Mouse (Mus musculus) left cerebral cortex, adult 2 months (tissue): ENCODE results near the gene Vps16. TPM values are rescaled to one million over a fixed set of nuclear protein-coding genes. Genes with fewer than 3 reads are reported as not detected.

Experiments
- DNase-seq, 2 experiments: peaks; one replicate each; pipeline ENCODE4 v3.0.0; 2021 to 2022; ENCODE audit warnings: low spot score in 2 of 2, mixed read lengths in 1 of 2; ENCODE audit errors: extremely low spot score in 1 of 2
- H3K27ac ChIP-seq: fragments of 200-600 bp; 2 replicates; pipeline ENCODE4 v1.8.1; 2022
- H3K4me3 ChIP-seq: fragments of 200-600 bp; 2 replicates; pipeline ENCODE4 v1.8.1; 2022
- CTCF ChIP-seq: fragments of 200-600 bp; IDR thresholded peaks from 2 replicates; pipeline ENCODE4 v1.8.1; 2022; ENCODE audit warnings: antibody characterized with exemption, mild to moderate bottlenecking, moderate library complexity
- intact Hi-C: fragments of 180-260 bp; cut with DNase I; formaldehyde crosslinking; loops from one replicate; pipeline ENCODE4 v1.15.1; 2025
- total RNA-seq, 2 experiments: library from RNA; stranded (reverse); gene quantifications; 2 replicates each; pipeline ENCODE4 v1.2.3; 2021

Vps16 gene
- total RNA-seq, 2 experiments from 2014 or later, result 78.3 to 99.1 TPM

- Histone ChIP-seq H3K4me3 (no peak overlapping the region), H3K27ac (no peak overlapping the region)
- TF ChIP-seq CTCF, result no peak
- no peak for DNase-seq
- intact Hi-C loops, result no loop called here
These were observed 52.6 kb downstream of the Vps16 start for GRCm38 (mm10) chr2:130476666-130477297.

DNA sequence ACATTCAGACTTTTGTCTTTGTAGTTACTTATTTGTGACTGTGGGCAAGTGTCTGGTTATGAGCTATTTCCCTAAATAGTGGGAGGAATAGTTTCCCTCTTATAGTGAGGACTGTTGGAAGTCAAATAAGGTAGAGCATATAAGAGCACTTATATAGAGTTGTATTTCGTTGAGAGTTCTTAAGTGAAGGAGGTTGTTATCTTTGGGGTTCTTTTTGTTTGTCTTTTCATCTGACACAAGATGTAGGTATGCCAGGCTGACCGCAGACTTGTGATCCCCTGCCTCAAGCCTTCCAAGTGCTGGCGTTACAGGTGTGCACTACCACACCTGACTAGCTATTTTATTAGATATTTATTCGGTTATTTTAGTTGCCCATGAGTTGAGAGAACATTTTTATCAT, 58.0 kb downstream of the Vps16 start:
- intact Hi-C loops, result no loop called here
- DNase-seq, result no peak
- H3K27ac ChIP-seq, result no peak overlapping the region
- H3K4me3 ChIP-seq, result no peak overlapping the region
- no peak for TF ChIP-seq CTCF

GRCm38 (mm10) chr2:130482700-130483099, 58.6 kb downstream of the Vps16 start:
- H3K4me3 ChIP-seq, result no peak overlapping the region
- no peak for DNase-seq
- no peak for TF ChIP-seq CTCF
- no peak overlapping the region for H3K27ac ChIP-seq
- intact Hi-C loops, result no loop called here

GRCm38 (mm10) chr2:130484206-130484605, 60.1 kb downstream of the Vps16 start:
- Histone ChIP-seq H3K4me3 (no peak overlapping the region), H3K27ac (no peak overlapping the region)
- intact Hi-C loops, result no loop called here
- no peak for TF ChIP-seq CTCF
- no peak for DNase-seq

DNA sequence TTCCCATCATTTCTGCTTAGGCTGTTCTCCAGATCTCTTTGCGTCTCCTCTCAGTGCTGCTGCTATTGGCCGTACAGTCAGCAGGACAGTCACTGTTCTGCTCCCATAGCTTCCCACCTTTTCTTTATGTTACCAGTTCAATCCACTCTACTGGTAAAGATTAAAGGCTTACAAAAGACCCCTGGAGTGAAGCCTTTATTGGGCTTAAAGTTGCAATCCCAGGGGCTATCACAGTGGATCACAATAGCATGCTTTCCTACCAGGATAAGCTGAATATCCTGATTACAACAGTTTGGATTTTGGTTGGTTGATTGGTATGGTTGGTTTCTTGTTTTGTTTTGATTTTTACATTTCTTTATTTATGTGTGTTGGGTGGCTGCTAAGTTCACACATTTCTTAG, 63.9 kb downstream of the Vps16 start:
- intact Hi-C loops, result no loop called here
- no peak overlapping the region for H3K27ac ChIP-seq
- H3K4me3 ChIP-seq, result no peak overlapping the region
- no peak for DNase-seq
- TF ChIP-seq CTCF, result no peak

DNA sequence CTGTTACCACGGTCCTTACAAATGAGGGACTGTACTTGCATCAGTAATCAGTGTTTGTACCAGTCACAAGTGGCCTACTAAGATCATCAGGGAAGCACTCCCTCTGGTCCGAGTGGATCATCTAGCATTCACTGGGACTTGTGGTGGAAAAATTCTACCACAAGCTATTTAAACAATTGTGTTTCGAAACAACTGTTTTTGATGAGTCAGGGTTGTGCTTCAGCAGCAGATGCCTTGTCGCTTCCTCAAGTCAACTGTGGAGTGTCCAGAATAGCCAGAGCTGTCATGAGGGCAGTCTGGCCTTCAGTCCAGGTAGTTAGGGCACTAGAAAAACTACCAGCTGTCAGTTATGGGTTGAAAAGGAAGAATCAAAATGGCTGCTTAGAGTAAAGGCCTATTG, 64.5 kb downstream of the Vps16 start:
- no peak overlapping the region for H3K27ac ChIP-seq
- intact Hi-C loops, result no loop called here
- TF ChIP-seq CTCF, result no peak
- no peak overlapping the region for H3K4me3 ChIP-seq
- DNase-seq, result no peak

DNA sequence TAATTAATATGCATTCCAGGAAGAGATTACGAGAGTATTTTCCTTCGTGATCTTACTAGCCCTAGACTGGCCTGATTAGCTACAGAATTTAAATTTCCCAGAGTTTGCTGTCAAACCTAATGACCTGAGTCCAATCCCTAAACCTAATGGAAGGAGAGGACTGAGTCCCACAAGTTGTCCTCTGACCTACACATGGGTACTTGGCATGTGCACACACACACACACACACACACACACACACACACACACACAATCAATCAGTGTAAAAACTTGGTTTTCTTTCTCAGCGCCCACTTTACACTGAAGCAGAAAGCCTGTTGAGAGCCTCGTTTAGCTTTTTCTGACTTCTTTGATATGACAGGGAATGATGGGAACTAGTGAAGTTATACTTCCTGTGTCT, 67.0 kb downstream of the Vps16 start:
- no peak overlapping the region for H3K4me3 ChIP-seq
- intact Hi-C loops, result loop anchor here (2.0 kb wide), 1 partner anchor 40 kb away; the partner anchor contains the start of gene Ptpra
- no peak for DNase-seq

GRCm38 (mm10) chr2:130491587-130491986, 67.4 kb downstream of the Vps16 start:
- peak overlapping the region; percentile 81 for H3K27ac ChIP-seq
- DNase-seq, result peak; percentile 39 to 55
- intact Hi-C loops, result loop anchor here (2.0 kb wide), 1 partner anchor 41 kb away; the partner anchor contains the start of gene Ptpra

More for the DNA sequence above, 67.0 kb downstream of the Vps16 start:
- peak overlapping the region; percentile 81 for H3K27ac ChIP-seq
- TF ChIP-seq CTCF, result no peak

More at GRCm38 (mm10) chr2:130491587-130491986, 67.4 kb downstream of the Vps16 start:
- H3K4me3 ChIP-seq, result no peak overlapping the region
- TF ChIP-seq CTCF, result peak; percentile 23

Other genes with a start within 250 kb of the Vps16 start
- 100 to 1,000 TPM; 101 to 112 TPM for gene Snrpb, start 244.9 kb upstream of the Vps16 start, total RNA-seq
- not detected for gene Tmc2, start 229.1 kb upstream of the Vps16 start, total RNA-seq
- gene Nop56, start 149.9 kb upstream of the Vps16 start, total RNA-seq, result 100 to 1,000 TPM; 140 to 144 TPM
- 100 to 1,000 TPM; 285 to 286 TPM for gene Idh3b, start 139.8 kb upstream of the Vps16 start, total RNA-seq
- 1 to 10 TPM; 9.7 to 9.8 TPM for gene Ebf4, start 129.2 kb upstream of the Vps16 start, total RNA-seq
- 1 to 10 TPM; 5.5 to 6.4 TPM for gene Cpxm1, start 26.8 kb upstream of the Vps16 start, total RNA-seq
- gene Gm28372, start 19.1 kb upstream of the Vps16 start, total RNA-seq, result not detected
- not detected for gene 1700020A23Rik, start 19.1 kb upstream of the Vps16 start, total RNA-seq
- gene Tmem239, start 17.9 kb upstream of the Vps16 start, total RNA-seq, result not detected
- 10 to 100 TPM; 23.1 to 27.9 TPM for gene Pced1a, start 362 bp downstream of the Vps16 start, total RNA-seq
- gene Ptpra, start 25.9 kb downstream of the Vps16 start, total RNA-seq, result 100 to 1,000 TPM; 221 to 237 TPM
- 10 to 100 TPM; 72.6 to 75.6 TPM for gene Mrps26, start 139.4 kb downstream of the Vps16 start, total RNA-seq
- gene Oxt, start 151.8 kb downstream of the Vps16 start, total RNA-seq, result 1 to 10 TPM in 1 of 2 experiments, not detected in 1; 4.4 TPM
- 10 to 100 TPM in 1 of 2 experiments, not detected in 1; 22.8 TPM for gene Avp, start 158.2 kb downstream of the Vps16 start, total RNA-seq
- 1 to 10 TPM; 7.9 to 8.7 TPM for gene Fastkd5, start 205.7 kb downstream of the Vps16 start, total RNA-seq
- gene Ubox5, start 205.7 kb downstream of the Vps16 start, total RNA-seq, result 10 to 100 TPM; 10.0 to 12.5 TPM
- 100 to 1,000 TPM; 202 to 214 TPM for gene Lzts3, start 218.5 kb downstream of the Vps16 start, total RNA-seq
- gene Ddrgk1, start 240.3 kb downstream of the Vps16 start, total RNA-seq, result 100 to 1,000 TPM in 1 of 2 experiments, 10 to 100 TPM in 1; 96.3 to 106 TPM
- gene Itpa, start 243.3 kb downstream of the Vps16 start, total RNA-seq, result 10 to 100 TPM; 35.7 to 39.7 TPM